Mouse (Mus musculus) hindbrain, embryonic 16.5 days (tissue): Measurements from ENCODE around the gene Sbf2. TPM values are rescaled to one million over a fixed set of nuclear protein-coding genes. Genes with fewer than 3 reads are reported as not detected.
A peak's percentile ranks its signal among the peaks of the same experiment; 100 is the strongest.

Experiments
- ATAC-seq: fragments of 200-750 bp; cut with Nextera tagmentation; 2 replicates; pipeline ENCODE4 v1.8.0; 2017; ENCODE audit warnings: moderate TSS enrichment, moderate library complexity
- H3K27ac ChIP-seq: fragments of 300-500 bp; sonication (generic); 2 replicates; pipeline ENCODE4 v1.5.1; 2014; ENCODE audit warnings: low read depth, mild to moderate bottlenecking, control low read depth, low read length, moderate library complexity
- H3K27me3 ChIP-seq: fragments of 300-500 bp; sonication (generic); replicated peaks from 2 replicates; pipeline ENCODE4 v1.6.1; 2014; ENCODE audit warnings: low read length; ENCODE audit not compliant: control insufficient read depth, insufficient read depth
- H3K36me3 ChIP-seq: fragments of 300-500 bp; sonication (generic); 2 replicates; pipeline ENCODE4 v1.6.1; 2014; ENCODE audit warnings: mild to moderate bottlenecking, low read length, moderate library complexity, mixed read lengths; ENCODE audit not compliant: control insufficient read depth, insufficient read depth
- H3K4me1 ChIP-seq: fragments of 300-500 bp; sonication (generic); 2 replicates; pipeline ENCODE4 v1.6.1; 2014; ENCODE audit warnings: low read depth, low read length; ENCODE audit not compliant: control insufficient read depth, insufficient read depth
- H3K4me2 ChIP-seq: fragments of 300-500 bp; sonication (generic); 2 replicates; pipeline ENCODE4 v1.6.1; 2014; ENCODE audit warnings: mild to moderate bottlenecking, low read length, control low read depth, moderate library complexity
- H3K4me3 ChIP-seq: fragments of 300-500 bp; sonication (generic); 2 replicates; pipeline ENCODE4 v1.5.1; 2014; ENCODE audit warnings: mild to moderate bottlenecking, low read length, control low read depth, moderate library complexity
- H3K9ac ChIP-seq: fragments of 300-500 bp; sonication (generic); 2 replicates; pipeline ENCODE4 v1.6.1; 2014; ENCODE audit warnings: low read depth, mild to moderate bottlenecking, control low read depth, low read length, moderate library complexity
- H3K9me3 ChIP-seq: fragments of 300-500 bp; sonication (generic); 2 replicates; pipeline ENCODE4 v1.6.1; 2014; ENCODE audit warnings: mild to moderate bottlenecking, low read length, moderate library complexity; ENCODE audit not compliant: control insufficient read depth
- WGBS: fragments of 180-500 bp; shearing (Covaris S2); extraction: QIAGEN DNeasy Blood & Tissue Kit; methylation state at CpG from one replicate; pipeline ENCODE4 v1.1.7; 2014; 5-methylcytosine and 5-hydroxymethylcytosine counted together
- polyA plus RNA-seq: library from polyadenylated mRNA; unstranded; fragments of >200 nt; fragmentation: Nextera tagmentation; extraction: Ambion mirVana; gene quantifications from 2 replicates; pipeline ENCODE4 v1.2.1, GENCODE M21; 2015

Gene Sbf2
- polyA plus RNA-seq, 1 experiment from 2014 or later, result 51.8 TPM

DNA sequence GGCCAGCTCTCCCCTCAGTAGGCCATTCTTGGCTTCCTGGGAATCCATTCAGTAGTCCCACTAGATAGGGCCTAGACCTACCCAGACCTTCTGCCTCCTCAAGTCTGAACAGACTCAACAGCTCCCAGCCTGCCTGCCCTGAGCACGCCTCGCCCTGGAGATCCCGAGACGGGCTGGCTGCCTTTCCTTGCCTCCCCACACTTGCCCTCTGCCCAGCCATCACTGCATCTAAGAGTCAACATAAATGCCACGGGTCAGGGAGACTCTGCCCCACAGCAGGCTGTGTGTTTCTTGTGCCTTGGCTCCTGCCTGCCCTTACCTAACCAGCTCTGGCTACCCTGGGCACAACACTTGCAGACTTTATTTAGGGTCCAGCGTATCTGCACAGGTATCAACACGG is 316.6 kb downstream of the Sbf2 start:
- Histone ChIP-seq H3K27ac (peak overlapping the region; percentile 51; the same call in 1 of the 2 replicates), H3K27me3 (no peaks in the 10 kb centered on the region)
- 81% methylated on average over 7 of the region's 7 CpGs for WGBS

DNA sequence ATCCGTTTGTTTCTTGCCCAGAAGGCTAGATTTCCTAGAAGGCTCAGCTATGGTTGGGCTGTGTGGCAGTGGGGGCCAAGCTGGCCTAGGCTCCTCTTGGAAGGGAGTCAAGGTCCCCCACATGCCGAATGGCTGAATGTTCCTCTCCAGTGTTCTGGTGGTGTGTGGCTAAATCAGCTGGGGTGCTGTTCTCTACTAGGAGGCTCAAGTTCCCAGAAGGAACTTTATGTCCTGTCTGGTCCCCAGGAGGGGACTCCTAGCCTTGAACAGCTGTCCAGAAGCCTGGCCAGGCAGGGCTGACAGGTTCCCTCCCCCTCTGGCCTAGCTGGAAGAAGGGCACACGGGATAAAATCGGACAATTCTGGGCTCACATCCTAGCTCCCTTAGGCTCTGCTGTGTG is 317.1 kb downstream of the Sbf2 start:
- Histone ChIP-seq H3K27me3 (no peaks in the 10 kb centered on the region), H3K4me3 (no peak overlapping the region), H3K4me2 (no peak overlapping the region), H3K27ac (peak overlapping the region; percentile 51), H3K9ac (no peak overlapping the region), H3K36me3 (no peaks in the 10 kb centered on the region), H3K4me1 (no peaks in the 10 kb centered on the region), H3K9me3 (peaks cover 2% of the 10 kb centered on the region; the same call in 1 of the 2 replicates)
- peak; percentile 20; the same call in 1 of the 2 replicates for ATAC-seq
- WGBS, result 74% methylated on average over 4 of the region's 4 CpGs

More for the DNA sequence above, 316.6 kb downstream of the Sbf2 start:
- Histone ChIP-seq H3K4me3 (no peak overlapping the region), H3K4me2 (no peak overlapping the region), H3K4me1 (no peaks in the 10 kb centered on the region), H3K9ac (no peak overlapping the region), H3K9me3 (no peaks in the 10 kb centered on the region), H3K36me3 (no peaks in the 10 kb centered on the region)
- no peak for ATAC-seq

DNA sequence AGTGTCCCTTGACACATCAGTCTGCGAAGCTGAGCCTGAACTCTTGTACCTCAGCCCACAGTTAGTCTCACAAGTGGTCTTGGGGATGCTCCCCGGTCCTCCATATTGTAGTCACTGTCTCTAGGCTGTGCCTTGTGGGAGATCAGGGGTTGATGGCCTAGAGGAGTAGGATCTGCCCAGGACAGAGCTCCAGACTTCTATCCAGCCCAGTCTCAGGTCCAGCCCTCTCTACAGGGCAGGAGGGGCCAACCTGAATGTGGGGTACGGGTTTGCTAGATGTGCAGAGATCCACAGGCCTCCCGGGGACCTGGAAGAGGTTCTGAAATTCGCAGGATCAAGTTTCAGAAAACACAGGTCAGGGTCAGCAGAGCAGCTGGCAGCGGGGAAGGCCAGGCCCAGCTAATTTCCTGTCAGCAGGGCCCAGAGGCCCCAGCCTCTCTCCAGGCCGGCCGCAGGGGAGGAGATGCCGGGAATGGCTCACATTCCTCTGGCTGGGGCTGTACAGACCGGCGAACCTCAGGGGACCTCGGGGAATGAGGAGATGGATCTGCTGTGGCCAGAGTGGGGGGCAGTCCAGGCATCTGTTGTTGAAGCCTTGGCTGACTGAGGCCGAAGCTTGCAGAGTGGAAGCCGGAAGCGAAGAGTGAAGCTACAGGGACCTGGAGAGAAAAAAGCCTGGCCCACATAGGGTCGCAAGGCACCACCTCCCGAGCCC is 317.7 kb downstream of the Sbf2 start:
- Histone ChIP-seq H3K4me2 (no peak overlapping the region), H3K27me3 (no peaks in the 10 kb centered on the region), H3K27ac (peak overlapping the region; percentile 44; the same call in 1 of the 2 replicates), H3K36me3 (no peaks in the 10 kb centered on the region), H3K4me3 (no peak overlapping the region), H3K9ac (no peak overlapping the region), H3K9me3 (peaks cover 3% of the 10 kb centered on the region; the same call in 1 of the 2 replicates), H3K4me1 (no peaks in the 10 kb centered on the region)
- 36% methylated on average over 17 of the region's 17 CpGs for whole genome bisulfite sequencing
- peak; percentile 56; the same call in 1 of the 2 replicates for ATAC-seq

DNA sequence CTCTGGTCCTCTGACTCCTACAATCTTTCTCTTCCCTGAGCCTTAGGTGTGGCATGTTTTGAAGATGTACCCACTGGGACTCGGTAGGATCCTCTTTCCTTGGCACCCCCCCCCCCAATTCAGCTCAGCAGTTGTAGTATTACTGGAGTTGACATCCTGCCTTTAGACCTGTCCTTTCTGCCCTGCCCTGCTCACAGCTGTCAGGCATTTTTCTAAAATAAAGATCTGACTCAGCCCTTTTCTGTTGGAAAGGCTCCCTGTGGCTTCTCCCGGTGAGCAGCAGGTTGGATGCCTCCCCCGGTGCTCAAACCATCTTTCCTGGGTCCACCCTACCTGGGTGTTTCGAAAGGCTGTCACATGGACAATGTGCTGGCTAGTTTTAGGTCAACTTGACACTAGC is 325.1 kb downstream of the Sbf2 start:
- no peak for ATAC-seq
- no peak overlapping the region for H3K4me2 ChIP-seq
- H3K27ac ChIP-seq, result no peak overlapping the region
- H3K4me3 ChIP-seq, result no peak overlapping the region
- H3K27me3 ChIP-seq, result no peaks in the 10 kb centered on the region
- no peaks in the 10 kb centered on the region for H3K36me3 ChIP-seq
- WGBS, result 64% methylated on average over 4 of the region's 4 CpGs
- peaks cover 3% of the 10 kb centered on the region; the same call in 1 of the 2 replicates for H3K9me3 ChIP-seq
- H3K9ac ChIP-seq, result no peak overlapping the region
- H3K4me1 ChIP-seq, result no peaks in the 10 kb centered on the region

DNA sequence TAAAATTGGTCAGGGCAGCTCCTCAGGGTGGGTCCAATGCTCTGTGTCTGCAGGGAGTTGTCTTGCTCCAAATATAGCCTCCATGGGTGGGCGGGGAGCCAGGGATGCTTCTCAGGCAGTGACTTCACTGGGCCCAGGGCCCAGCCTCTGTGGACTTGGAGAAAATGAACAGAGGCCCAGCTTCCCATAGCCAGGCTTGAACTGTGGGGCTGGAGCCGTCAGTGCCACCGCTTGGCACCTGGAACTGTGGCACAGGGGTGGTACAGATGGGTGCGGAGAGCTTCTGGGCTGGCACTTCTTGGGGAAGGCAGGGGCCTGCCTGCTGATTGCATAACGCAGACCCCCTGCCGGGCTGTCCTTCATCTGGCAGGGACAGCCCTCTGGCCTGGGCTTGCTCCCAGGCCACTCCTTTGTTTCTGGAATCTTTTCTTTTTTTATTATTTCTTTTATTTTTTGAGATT is 326.0 kb downstream of the Sbf2 start:
- Histone ChIP-seq H3K4me3 (no peak overlapping the region), H3K9me3 (peaks cover 3% of the 10 kb centered on the region; the same call in 1 of the 2 replicates), H3K9ac (no peak overlapping the region), H3K27ac (no peak overlapping the region), H3K4me2 (no peak overlapping the region), H3K4me1 (no peaks in the 10 kb centered on the region), H3K27me3 (no peaks in the 10 kb centered on the region), H3K36me3 (no peaks in the 10 kb centered on the region)
- WGBS, result 50% methylated on average over 6 of the region's 6 CpGs
- ATAC-seq, result peak; percentile 40; the same call in 1 of the 2 replicates

DNA sequence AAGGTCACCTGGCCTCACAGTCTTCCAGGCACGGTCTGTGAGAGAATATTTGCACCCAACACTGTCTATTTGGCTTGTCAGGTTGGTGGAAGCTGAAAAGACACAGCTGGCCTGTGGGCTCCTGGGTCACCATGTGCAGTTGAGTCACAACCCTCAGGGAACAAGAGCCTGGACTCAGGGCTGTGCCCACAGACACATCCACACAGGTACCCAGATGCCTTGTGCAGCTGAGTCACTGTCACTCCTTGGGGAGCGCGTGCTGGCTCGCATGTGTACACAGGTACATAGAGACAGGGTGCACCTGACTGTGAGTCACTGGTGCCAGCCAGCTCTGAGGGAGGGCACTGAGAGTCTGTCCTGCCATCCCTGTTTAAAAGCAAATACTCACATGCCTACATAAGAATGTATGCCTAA is 326.5 kb downstream of the Sbf2 start:
- no peak overlapping the region for H3K4me2 ChIP-seq
- no peaks in the 10 kb centered on the region for H3K4me1 ChIP-seq
- H3K27me3 ChIP-seq, result no peaks in the 10 kb centered on the region
- ATAC-seq, result no peak
- no peaks in the 10 kb centered on the region for H3K36me3 ChIP-seq
- 85% methylated on average over 4 of the region's 4 CpGs for WGBS
- peaks cover 3% of the 10 kb centered on the region; the same call in 1 of the 2 replicates for H3K9me3 ChIP-seq
- no peak overlapping the region for H3K9ac ChIP-seq
- no peak overlapping the region for H3K4me3 ChIP-seq
- no peak overlapping the region for H3K27ac ChIP-seq

DNA sequence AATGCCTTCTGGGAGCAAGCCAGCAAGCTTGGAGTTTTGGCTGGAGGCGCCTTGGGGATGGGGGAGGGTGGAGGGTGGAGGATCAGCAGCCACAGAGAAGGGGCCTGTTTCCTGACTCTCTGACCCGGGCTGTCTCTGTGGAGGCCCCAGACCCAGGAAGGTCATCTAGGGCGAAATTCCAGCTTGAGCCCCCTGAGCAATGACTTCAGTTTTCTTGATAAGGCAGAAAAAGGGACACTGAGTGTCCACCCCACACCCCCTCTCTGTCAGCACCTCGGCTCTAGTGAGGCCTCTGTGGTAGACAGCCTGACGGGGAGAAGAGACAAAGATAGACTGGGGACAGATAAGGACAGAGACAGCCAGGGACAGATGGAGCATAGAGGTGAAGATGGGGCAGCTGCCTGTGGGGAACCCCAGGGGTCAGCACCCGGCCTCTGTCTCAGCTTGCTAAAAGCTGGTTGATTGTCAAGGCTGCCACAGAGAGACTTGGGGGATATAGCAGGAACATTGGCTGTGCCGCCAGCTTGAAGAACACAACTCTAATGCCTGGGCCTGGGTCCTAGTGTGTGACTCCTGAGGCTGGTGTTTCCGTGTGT is 327.1 kb downstream of the Sbf2 start:
- Histone ChIP-seq H3K9me3 (peaks cover under 1% of the 10 kb centered on the region; the same call in 1 of the 2 replicates), H3K9ac (no peak overlapping the region), H3K36me3 (no peaks in the 10 kb centered on the region), H3K27me3 (no peaks in the 10 kb centered on the region), H3K27ac (no peak overlapping the region), H3K4me2 (no peak overlapping the region), H3K4me3 (no peak overlapping the region), H3K4me1 (no peaks in the 10 kb centered on the region)
- peak; percentile 28; the same call in 1 of the 2 replicates for ATAC-seq
- WGBS, result 67% methylated on average over 8 of the region's 8 CpGs

DNA sequence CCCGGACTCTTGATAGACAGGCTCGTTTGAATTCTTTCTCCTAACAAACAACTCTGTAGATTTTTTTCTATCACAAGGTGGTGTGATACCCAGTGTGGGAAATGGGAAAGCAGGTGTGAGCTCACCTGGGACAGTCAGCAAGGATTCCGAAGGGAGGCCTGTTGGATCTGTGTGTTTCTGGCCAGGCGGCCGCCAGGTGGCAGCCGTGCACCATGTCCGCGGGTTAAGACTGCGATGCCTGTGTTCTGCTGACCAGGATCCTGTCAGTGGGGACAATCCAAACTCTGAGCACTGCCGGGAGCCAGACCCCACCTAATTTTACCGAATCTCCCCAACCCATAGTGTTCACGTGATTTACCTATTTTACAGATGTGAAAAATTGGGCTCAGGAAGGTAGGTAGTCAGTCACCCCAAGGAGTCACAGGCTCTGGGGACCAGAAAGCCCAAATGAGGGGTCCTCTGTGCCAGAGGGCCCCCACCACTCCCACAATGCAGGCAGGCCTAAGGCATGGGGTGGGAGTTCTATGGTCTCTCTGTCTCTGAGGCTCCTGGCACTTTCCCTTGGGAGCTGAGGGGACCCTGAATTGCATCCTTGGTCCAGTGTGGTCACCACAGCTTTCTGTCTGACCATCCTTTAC is 327.8 kb downstream of the Sbf2 start:
- Histone ChIP-seq H3K4me1 (no peaks in the 10 kb centered on the region), H3K27me3 (no peaks in the 10 kb centered on the region), H3K9ac (no peak overlapping the region), H3K27ac (no peak overlapping the region), H3K4me3 (no peak overlapping the region), H3K4me2 (no peak overlapping the region), H3K9me3 (no peaks in the 10 kb centered on the region), H3K36me3 (no peaks in the 10 kb centered on the region)
- peak; percentile 89 for ATAC-seq
- 10% methylated on average over 12 of the region's 12 CpGs for WGBS

DNA sequence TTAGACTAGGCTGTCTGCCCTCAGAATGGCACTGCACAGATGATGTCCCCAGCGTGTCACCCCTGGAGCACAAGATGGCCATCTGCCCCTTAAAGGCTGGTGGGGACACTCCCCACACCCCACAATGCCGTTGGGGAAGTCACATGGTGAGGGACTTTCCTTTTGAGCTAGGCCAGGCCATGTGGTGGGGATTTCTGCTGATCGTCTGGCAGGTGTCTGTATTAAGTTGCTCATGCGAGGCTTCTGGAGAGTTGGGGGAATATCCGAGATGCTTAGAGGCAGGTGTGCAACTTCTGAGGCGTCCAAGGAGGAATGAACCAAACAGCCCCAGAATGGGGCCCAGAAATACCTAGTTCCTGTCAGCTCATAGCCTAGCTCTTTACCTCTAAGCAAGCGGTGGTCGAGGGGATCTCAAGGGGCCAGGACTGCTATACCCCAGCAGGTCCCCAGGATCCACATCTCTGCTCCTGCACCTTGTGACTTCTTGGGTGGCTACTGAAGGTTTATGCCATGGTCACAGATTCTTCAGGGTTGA is 328.5 kb downstream of the Sbf2 start:
- Histone ChIP-seq H3K9ac (no peak overlapping the region), H3K4me1 (no peaks in the 10 kb centered on the region), H3K9me3 (no peaks in the 10 kb centered on the region), H3K4me2 (no peak overlapping the region), H3K27me3 (no peaks in the 10 kb centered on the region), H3K27ac (no peak overlapping the region), H3K36me3 (no peaks in the 10 kb centered on the region), H3K4me3 (no peak overlapping the region)
- no peak for ATAC-seq
- 87% methylated on average over 8 of the region's 8 CpGs for WGBS
